Mouse (Mus musculus) C2C12 (cell line): ENCODE measurements around the gene Fh1. TPM values are rescaled to one million over a fixed set of nuclear protein-coding genes. Genes with fewer than 3 reads are reported as not detected.

Experiments used
- H3K27me3 ChIP-seq: one replicate; pipeline ENCODE4 v1.6.1; 2011; ENCODE audit not compliant: control insufficient read depth, insufficient read depth, insufficient read length
- H3K36me3 ChIP-seq: one replicate; pipeline ENCODE4 v1.6.1; 2011; ENCODE audit not compliant: control insufficient read depth, insufficient read depth
- H3K4me3 ChIP-seq: one replicate; pipeline ENCODE4 v1.5.1; 2011; ENCODE audit warnings: mild to moderate bottlenecking, control low read depth; ENCODE audit not compliant: poor library complexity, insufficient read depth, severe bottlenecking
- H3K79me2 ChIP-seq: one replicate; pipeline ENCODE4 v1.6.1; 2011; ENCODE audit not compliant: control insufficient read depth, insufficient read depth
- H3K79me3 ChIP-seq: one replicate; pipeline ENCODE4 v1.6.1; 2011; ENCODE audit warnings: low read depth, control low read depth
- H3ac ChIP-seq: one replicate; pipeline ENCODE3; 2011; ENCODE audit warnings: low read depth; ENCODE audit not compliant: control insufficient read depth, insufficient read length
- CEBPB ChIP-seq: IDR thresholded peaks from one replicate; pipeline ENCODE4 v1.6.1; 2011; ENCODE audit warnings: low read depth, mild to moderate bottlenecking, control low read depth, moderate library complexity
- CTCF ChIP-seq: IDR thresholded peaks from one replicate; pipeline ENCODE4 v1.5.1; 2011; ENCODE audit not compliant: control insufficient read depth, insufficient read depth, insufficient read length
- FOSL1 ChIP-seq: IDR thresholded peaks from one replicate; pipeline ENCODE4 v1.8.0; 2011; ENCODE audit warnings: mild to moderate bottlenecking, low read length; ENCODE audit not compliant: poor library complexity, insufficient read depth, severe bottlenecking
- MAX ChIP-seq: IDR thresholded peaks from one replicate; pipeline ENCODE4 v1.6.1; 2011; ENCODE audit warnings: mild to moderate bottlenecking, control low read depth
- MYOD1 ChIP-seq: IDR thresholded peaks from one replicate; pipeline ENCODE4 v1.6.1; 2011; ENCODE audit warnings: low read depth; ENCODE audit not compliant: control insufficient read depth, insufficient read length
- MYOG ChIP-seq: IDR thresholded peaks from one replicate; pipeline ENCODE4 v1.6.1; 2011; ENCODE audit not compliant: control insufficient read depth, insufficient read length; ENCODE audit errors: extremely low read depth
- USF1 ChIP-seq: IDR thresholded peaks from one replicate; pipeline ENCODE4 v1.6.1; 2011; ENCODE audit warnings: low read depth, mild to moderate bottlenecking, control low read depth, moderate library complexity
- polyA plus RNA-seq: library from polyadenylated mRNA; unstranded; fragments of >200 nt; fragmentation: generic; extraction: Trizol; gene quantifications from one replicate; pipeline ENCODE4 v1.2.1, GENCODE M21; 2012; ENCODE audit warnings: missing spikeins

Fh1 gene
- polyA plus RNA-seq, 1 experiment, result 107 TPM

GRCm38 (mm10) chr1:175631080-175631479 lies 5.6 kb upstream of the Fh1 start:
- Histone ChIP-seq H3K79me2 (no peaks in the 10 kb centered on the region), H3K4me3 (no peak overlapping the region), H3K36me3 (no peaks in the 10 kb centered on the region), H3ac (no peak overlapping the region), H3K79me3 (no peaks in the 10 kb centered on the region), H3K27me3 (no peaks in the 10 kb centered on the region)
- TF ChIP-seq CEBPB (no peak), FOSL1 (no peak), CTCF (no peak), MYOD1 (no peak), MYOG (no peak), USF1 (no peak), MAX (no peak)

- no peaks in the 10 kb centered on the region for H3K79me2 ChIP-seq
- TF ChIP-seq USF1 (no peak), MYOG (no peak), MYOD1 (no peak), FOSL1 (no peak), CEBPB (no peak), MAX (no peak), CTCF (no peak)
- H3ac ChIP-seq, result no peak overlapping the region
- no peaks in the 10 kb centered on the region for H3K36me3 ChIP-seq
- no peak overlapping the region for H3K4me3 ChIP-seq
- no peaks in the 10 kb centered on the region for H3K79me3 ChIP-seq
- H3K27me3 ChIP-seq, result no peaks in the 10 kb centered on the region
Measured at GRCm38 (mm10) chr1:175630345-175630744, 4.9 kb upstream of the Fh1 start.

- H3K79me3 ChIP-seq, result peaks cover 7% of the 10 kb centered on the region
- H3ac ChIP-seq, result no peak overlapping the region
Measured at GRCm38 (mm10) chr1:175629248-175629647, 3.8 kb upstream of the Fh1 start.

GRCm38 (mm10) chr1:175625990-175626692 lies 706 bp upstream of the Fh1 start:
- Histone ChIP-seq H3K79me3 (peaks cover 26% of the 10 kb centered on the region), H3K79me2 (peaks cover 41% of the 10 kb centered on the region), H3K36me3 (no peaks in the 10 kb centered on the region), H3K4me3 (no peak overlapping the region), H3ac (no peak overlapping the region), H3K27me3 (no peaks in the 10 kb centered on the region)
- TF ChIP-seq MAX (no peak), CEBPB (no peak), MYOD1 (no peak), CTCF (no peak), MYOG (no peak), USF1 (no peak), FOSL1 (no peak)

More at GRCm38 (mm10) chr1:175629248-175629647, 3.8 kb upstream of the Fh1 start:
- Histone ChIP-seq H3K36me3 (no peaks in the 10 kb centered on the region), H3K79me2 (peaks cover 10% of the 10 kb centered on the region), H3K27me3 (no peaks in the 10 kb centered on the region), H3K4me3 (no peak overlapping the region)
- TF ChIP-seq MAX, result no peak
- TF ChIP-seq FOSL1, result no peak
- no peak for TF ChIP-seq CEBPB
- TF ChIP-seq CTCF, result no peak
- no peak for TF ChIP-seq USF1
- no peak for TF ChIP-seq MYOG
- no peak for TF ChIP-seq MYOD1

- TF ChIP-seq USF1 (no peak), CTCF (no peak), MYOD1 (no peak), FOSL1 (no peak), MAX (no peak), CEBPB (no peak), MYOG (no peak)
- peaks cover 26% of the 10 kb centered on the region for H3K79me3 ChIP-seq
- H3ac ChIP-seq, result no peak overlapping the region
- H3K27me3 ChIP-seq, result no peaks in the 10 kb centered on the region
- peaks cover 46% of the 10 kb centered on the region for H3K79me2 ChIP-seq
- no peak overlapping the region for H3K4me3 ChIP-seq
- peaks cover 12% of the 10 kb centered on the region for H3K36me3 ChIP-seq
Measured at GRCm38 (mm10) chr1:175623656-175624055, 1.8 kb downstream of the Fh1 start.
